Mouse (Mus musculus) limb, embryonic 10.5 days (tissue): ENCODE measurements around the gene Gpank1. TPM values are rescaled to one million over a fixed set of nuclear protein-coding genes. Genes with fewer than 3 reads are reported as not detected.

Experiments used
- DNase-seq: peaks from one replicate; pipeline ENCODE4 v3.0.0-alpha.2; 2017; ENCODE audit warnings: low spot score
- H3K27ac ChIP-seq: fragments of 300-500 bp; sonication (generic); 2 replicates; pipeline ENCODE4 v1.5.1; 2016; ENCODE audit warnings: mild to moderate bottlenecking
- H3K27me3 ChIP-seq: fragments of 300-500 bp; sonication (generic); 2 replicates; pipeline ENCODE4 v1.6.1; 2016; ENCODE audit warnings: low read depth, mild to moderate bottlenecking; ENCODE audit not compliant: poor library complexity, severe bottlenecking
- H3K36me3 ChIP-seq: fragments of 300-500 bp; sonication (generic); 2 replicates; pipeline ENCODE4 v1.6.1; 2016; ENCODE audit warnings: mild to moderate bottlenecking, moderate library complexity
- H3K4me1 ChIP-seq: fragments of 300-500 bp; sonication (generic); 2 replicates; pipeline ENCODE4 v1.6.1; 2016
- H3K4me3 ChIP-seq: fragments of 300-500 bp; sonication (generic); 2 replicates; pipeline ENCODE4 v1.5.1; 2016; ENCODE audit warnings: mild to moderate bottlenecking, moderate library complexity
- H3K9me3 ChIP-seq: fragments of 300-500 bp; sonication (generic); replicated peaks from 2 replicates; pipeline ENCODE4 v1.6.1; 2016; ENCODE audit warnings: mild to moderate bottlenecking
- WGBS: fragments of 180-500 bp; shearing (Covaris S2); methylation state at CpG from one replicate; pipeline ENCODE4 v1.1.7; 2016; 5-methylcytosine and 5-hydroxymethylcytosine counted together
- polyA plus RNA-seq: library from polyadenylated mRNA; unstranded; fragments of >200 nt; fragmentation: Nextera tagmentation; extraction: Ambion mirVana; gene quantifications from 2 replicates; pipeline ENCODE4 v1.2.1, GENCODE M21; 2016

The Gpank1 gene
- polyA plus RNA-seq, 1 experiment from 2014 or later, result 33.9 TPM

GRCm38 (mm10) chr17:35126206-35126611 is 5.0 kb downstream of the Gpank1 start, which contains the start of gene D17H6S53E:
Gene D17H6S53E, plus strand, starts transcription at chr17:35126373.
- under 1% methylated on average over 36 of the region's 36 CpGs for WGBS
- DNase-seq, result peak; percentile 83
- no peaks in the 10 kb centered on the region for H3K27me3 ChIP-seq
- peaks cover 44% of the 10 kb centered on the region for H3K36me3 ChIP-seq
- H3K9me3 ChIP-seq, result no peaks in the 10 kb centered on the region
- H3K4me1 ChIP-seq, result peaks cover 44% of the 10 kb centered on the region
- peak within 1 kb of the TSS; percentile 89 for H3K27ac ChIP-seq
- peak within 1 kb of the TSS; percentile 64 for H3K4me3 ChIP-seq

DNA sequence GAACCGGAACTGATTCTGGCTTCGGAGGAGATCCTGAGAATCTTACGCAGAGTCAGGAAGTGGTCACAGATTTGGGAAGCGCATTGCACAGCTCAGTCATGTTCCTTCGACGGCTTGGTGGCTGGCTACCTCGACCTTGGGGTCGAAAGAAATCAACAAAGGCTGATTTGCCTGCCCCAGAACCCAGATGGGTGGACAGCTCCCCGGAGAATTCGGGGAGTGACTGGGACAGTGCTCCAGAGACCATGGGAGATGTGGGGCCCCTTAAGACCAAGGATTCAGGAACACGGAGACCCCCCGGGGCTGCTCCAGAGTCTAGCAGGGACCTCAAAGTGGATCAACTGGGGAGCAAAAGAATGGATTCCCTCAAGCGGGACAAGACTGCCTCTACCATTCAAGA is 5.8 kb downstream of the Gpank1 start:
- no peaks in the 10 kb centered on the region for H3K27me3 ChIP-seq
- WGBS, result 75% methylated on average over 13 of the region's 13 CpGs
- H3K27ac ChIP-seq, result peak overlapping the region; percentile 89
- peak overlapping the region; percentile 64 for H3K4me3 ChIP-seq
- no peak for DNase-seq
- H3K4me1 ChIP-seq, result peaks cover 41% of the 10 kb centered on the region
- peaks cover 44% of the 10 kb centered on the region for H3K36me3 ChIP-seq
- no peaks in the 10 kb centered on the region for H3K9me3 ChIP-seq

DNA sequence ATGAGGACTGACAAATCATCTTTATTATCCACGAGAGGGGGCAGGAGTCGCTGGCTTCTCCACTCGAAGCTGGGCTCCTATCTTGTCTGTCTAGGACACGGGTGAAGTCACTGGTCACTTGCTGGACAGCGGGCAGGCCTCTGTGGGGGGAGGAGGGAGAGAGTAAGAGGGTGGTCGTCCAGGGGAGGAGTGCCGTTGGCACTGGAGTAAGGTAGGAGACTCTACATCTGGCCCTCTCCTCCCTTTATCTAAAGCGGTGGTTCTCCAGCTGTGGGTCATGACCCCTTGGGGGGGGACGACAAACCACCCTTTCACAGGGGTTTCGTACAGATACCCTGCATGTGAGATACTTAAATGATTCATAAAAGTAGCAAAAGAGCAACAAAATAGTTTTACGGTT is 7.7 kb downstream of the Gpank1 start:
- H3K9me3 ChIP-seq, result no peaks in the 10 kb centered on the region
- no peak for DNase-seq
- H3K27me3 ChIP-seq, result no peaks in the 10 kb centered on the region
- H3K27ac ChIP-seq, result no peak overlapping the region
- peaks cover 34% of the 10 kb centered on the region for H3K36me3 ChIP-seq
- WGBS, result 77% methylated on average over 11 of the region's 11 CpGs
- no peak overlapping the region for H3K4me3 ChIP-seq
- peaks cover 36% of the 10 kb centered on the region for H3K4me1 ChIP-seq

DNA sequence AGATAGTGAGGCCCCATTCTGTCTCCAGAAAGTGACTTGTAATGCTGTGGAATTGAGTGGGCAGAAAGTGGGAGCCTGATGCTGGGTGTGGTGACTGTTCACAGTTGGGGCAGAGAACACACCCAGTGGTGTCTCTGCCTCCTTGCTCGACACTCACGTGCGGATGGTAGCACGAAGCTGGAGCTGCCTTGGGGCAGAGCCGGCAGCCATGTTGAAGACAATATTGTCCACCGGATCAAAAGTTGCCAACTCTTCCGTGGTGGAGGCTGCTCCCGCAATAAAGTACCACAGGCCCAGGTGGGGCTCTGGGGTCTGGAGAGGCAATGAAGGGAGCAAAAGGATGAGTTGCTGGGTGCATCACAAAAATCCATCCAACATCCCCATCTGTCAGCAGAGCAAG is 9.8 kb downstream of the Gpank1 start:
- Histone ChIP-seq H3K4me3 (no peak overlapping the region), H3K27ac (no peak overlapping the region), H3K9me3 (no peaks in the 10 kb centered on the region), H3K4me1 (peaks cover 27% of the 10 kb centered on the region), H3K27me3 (no peaks in the 10 kb centered on the region), H3K36me3 (peaks cover 21% of the 10 kb centered on the region)
- DNase-seq, result no peak
- WGBS, result 91% methylated on average over 8 of the region's 8 CpGs

DNA sequence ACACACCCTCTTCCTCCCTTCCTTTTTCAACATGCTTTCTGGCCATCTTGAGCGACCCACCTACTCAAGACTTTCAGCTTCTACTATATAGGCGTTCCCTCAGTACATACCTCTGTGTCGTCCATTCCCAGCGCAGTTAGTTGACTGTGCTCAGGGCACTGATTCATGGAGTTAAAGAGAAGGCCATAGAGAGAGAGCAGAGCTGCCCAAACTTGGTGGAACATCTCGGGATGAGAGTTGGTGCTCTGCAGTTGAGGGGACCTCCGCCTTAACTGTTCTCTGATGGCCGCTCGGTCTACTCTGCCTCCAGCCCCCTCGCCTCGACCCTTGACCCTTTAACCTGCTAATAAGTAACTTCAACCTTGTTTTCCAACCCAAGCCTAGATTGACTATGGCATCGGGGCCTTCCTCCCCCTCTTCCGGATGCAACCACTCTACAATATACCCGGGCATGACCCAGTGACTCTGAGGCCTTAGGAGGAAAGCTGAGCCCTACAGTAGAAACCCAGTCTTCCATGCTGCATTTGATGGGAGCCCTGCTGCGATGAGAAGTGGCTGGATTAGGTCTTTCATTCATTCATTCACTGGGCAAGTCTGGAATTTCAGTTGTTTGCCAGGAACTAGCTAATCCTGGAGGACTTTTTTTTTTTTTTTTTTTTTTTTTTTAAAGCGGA is 10.4 kb downstream of the Gpank1 start, which contains the start of gene Apom:
Gene Apom (minus strand): TSS at position 551 of the 674 bp plus-strand sequence.
- Histone ChIP-seq H3K9me3 (no peaks in the 10 kb centered on the region), H3K27ac (no peak within 1 kb of the TSS), H3K4me3 (no peak within 1 kb of the TSS), H3K4me1 (peaks cover 26% of the 10 kb centered on the region), H3K27me3 (no peaks in the 10 kb centered on the region), H3K36me3 (peaks cover 21% of the 10 kb centered on the region)
- no peak for DNase-seq
- WGBS, result 84% methylated on average over 15 of the region's 15 CpGs

DNA sequence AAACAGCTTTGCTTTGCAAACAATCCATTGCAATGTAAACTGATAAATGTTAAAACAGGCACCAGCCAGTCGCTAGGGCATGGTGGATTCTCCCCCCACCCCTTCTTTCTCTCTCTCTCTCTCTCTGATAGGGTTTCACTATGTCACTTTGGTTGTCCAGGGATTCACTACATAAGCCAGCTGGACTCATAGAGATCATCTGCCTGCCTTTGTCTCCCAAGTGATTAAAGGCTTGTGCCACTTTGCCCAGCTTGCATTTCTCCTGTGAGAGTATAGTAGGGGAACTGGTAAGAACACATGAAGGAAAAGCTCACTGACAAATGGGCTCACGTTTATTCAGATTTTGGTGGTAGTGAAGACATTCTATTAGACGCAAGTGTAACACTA is 10.9 kb downstream of the Gpank1 start:
- Histone ChIP-seq H3K27me3 (no peaks in the 10 kb centered on the region), H3K9me3 (no peaks in the 10 kb centered on the region), H3K27ac (no peak overlapping the region), H3K4me1 (peaks cover 26% of the 10 kb centered on the region), H3K4me3 (no peak overlapping the region), H3K36me3 (peaks cover 20% of the 10 kb centered on the region)
- 78% methylated on average over 3 of the region's 3 CpGs for WGBS
- no peak for DNase-seq

DNA sequence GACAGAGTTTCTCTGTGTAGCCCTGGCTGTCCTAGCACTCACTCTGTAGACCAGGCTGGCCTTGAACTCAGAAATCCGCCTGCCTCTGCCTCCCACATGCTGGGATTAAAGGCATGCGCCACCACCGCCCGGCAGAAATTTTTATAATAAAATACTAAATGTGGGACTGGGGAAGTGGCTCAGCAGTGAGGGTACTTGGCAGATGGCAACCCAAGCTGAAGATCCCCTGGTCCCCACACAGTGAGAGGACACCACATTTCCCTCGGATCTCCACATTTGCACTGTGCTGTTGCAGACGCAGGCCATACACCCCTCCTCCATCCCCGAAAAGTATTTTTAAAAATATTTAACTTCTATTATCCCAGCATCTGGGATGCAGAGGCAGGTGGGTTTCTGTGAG is 12.3 kb downstream of the Gpank1 start:
- Histone ChIP-seq H3K9me3 (no peaks in the 10 kb centered on the region), H3K4me1 (peaks cover 21% of the 10 kb centered on the region), H3K4me3 (no peak overlapping the region), H3K27ac (no peak overlapping the region), H3K36me3 (peaks cover 24% of the 10 kb centered on the region), H3K27me3 (no peaks in the 10 kb centered on the region)
- DNase-seq, result no peak
- 97% methylated on average over 7 of the region's 7 CpGs for WGBS

DNA sequence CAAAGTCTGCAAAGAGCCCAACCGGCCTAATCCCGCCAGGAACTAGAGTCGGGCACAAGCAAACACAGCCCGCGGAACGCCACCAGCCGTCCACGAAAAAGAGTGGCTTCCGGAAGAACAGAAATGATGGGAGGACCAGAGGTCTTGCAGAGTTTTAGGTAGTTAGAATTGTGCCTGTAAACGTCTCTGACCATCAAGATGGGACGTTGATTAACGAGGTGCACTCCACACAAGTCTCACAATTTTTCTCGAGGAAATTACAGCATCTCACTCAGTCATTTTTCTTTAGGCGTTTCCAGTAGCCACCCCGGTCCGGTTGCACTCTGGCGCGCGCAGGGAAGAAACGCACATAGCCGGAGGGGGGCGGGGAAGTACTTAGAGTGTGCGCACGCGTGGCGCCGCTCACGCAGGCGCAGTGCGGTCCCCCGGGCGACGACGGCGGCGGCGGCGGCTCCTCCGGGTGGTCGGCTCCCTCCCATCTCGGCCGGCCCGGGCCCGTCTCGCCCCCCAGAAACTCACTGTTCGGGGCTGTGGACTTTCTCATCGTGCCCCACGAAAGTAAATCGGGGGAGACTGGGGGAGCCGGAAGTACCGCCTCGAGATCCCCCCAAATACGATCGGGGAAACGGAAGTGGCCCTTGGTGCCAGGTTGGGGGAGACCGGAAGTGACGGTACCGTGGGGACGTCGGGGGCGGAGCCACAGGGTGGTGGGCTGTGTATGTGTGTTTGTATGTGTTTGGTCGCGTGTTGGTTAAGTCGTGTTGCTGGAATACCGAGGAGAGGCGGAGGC is 13.7 kb downstream of the Gpank1 start, which contains the start of gene Bag6:
Gene Bag6 (plus strand): TSS at position 378 of the 790 bp plus-strand sequence.
- DNase-seq, result peak; percentile 96
- peaks cover 14% of the 10 kb centered on the region for H3K4me1 ChIP-seq
- H3K4me3 ChIP-seq, result peak within 1 kb of the TSS; percentile 85
- peak within 1 kb of the TSS; percentile 97 for H3K27ac ChIP-seq
- no peaks in the 10 kb centered on the region for H3K9me3 ChIP-seq
- H3K36me3 ChIP-seq, result peaks cover 32% of the 10 kb centered on the region
- WGBS, result under 1% methylated on average over 66 of the region's 66 CpGs
- H3K27me3 ChIP-seq, result no peaks in the 10 kb centered on the region

GRCm38 (mm10) chr17:35135591-35136320 is 14.5 kb downstream of the Gpank1 start:
- H3K27me3 ChIP-seq, result no peaks in the 10 kb centered on the region
- under 1% methylated on average over 43 of the region's 43 CpGs for WGBS
- peak overlapping the region; percentile 85 for H3K4me3 ChIP-seq

DNA sequence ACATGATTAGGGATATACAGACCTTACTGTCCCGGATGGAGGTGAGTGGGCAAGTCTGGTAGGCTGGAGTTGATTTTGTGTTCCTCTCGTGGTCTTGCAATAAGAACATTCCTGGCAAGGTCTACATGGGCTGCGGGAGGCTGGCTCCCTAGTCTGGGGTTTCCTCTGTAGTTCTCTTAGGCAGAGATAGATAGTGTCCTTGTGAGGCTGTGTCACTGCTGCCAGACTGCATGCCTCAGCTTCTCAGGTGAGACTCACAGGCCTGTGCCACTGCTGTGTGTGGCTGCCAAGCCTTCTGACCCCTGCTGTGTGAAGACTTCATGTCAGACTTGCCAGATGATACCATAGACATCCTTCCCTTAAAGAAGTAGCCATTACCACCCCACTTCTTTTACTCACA is 18.0 kb downstream of the Gpank1 start:
- no peak overlapping the region for H3K27ac ChIP-seq
- peaks cover 70% of the 10 kb centered on the region for H3K36me3 ChIP-seq
- H3K27me3 ChIP-seq, result no peaks in the 10 kb centered on the region
- H3K4me3 ChIP-seq, result no peak overlapping the region
- H3K9me3 ChIP-seq, result no peaks in the 10 kb centered on the region
- peaks cover 14% of the 10 kb centered on the region for H3K4me1 ChIP-seq
- DNase-seq, result no peak
- WGBS, result 93% methylated on average over 3 of the region's 3 CpGs

More at GRCm38 (mm10) chr17:35135591-35136320, 14.5 kb downstream of the Gpank1 start:
- DNase-seq, result no peak
- Histone ChIP-seq H3K4me1 (peaks cover 14% of the 10 kb centered on the region), H3K27ac (peak overlapping the region; percentile 97), H3K36me3 (peaks cover 37% of the 10 kb centered on the region), H3K9me3 (no peaks in the 10 kb centered on the region)

GRCm38 (mm10) chr17:35140490-35140996 is 19.3 kb downstream of the Gpank1 start:
- Histone ChIP-seq H3K27me3 (no peaks in the 10 kb centered on the region), H3K4me3 (no peak overlapping the region), H3K27ac (no peak overlapping the region), H3K4me1 (peaks cover 14% of the 10 kb centered on the region), H3K9me3 (no peaks in the 10 kb centered on the region), H3K36me3 (peaks cover 83% of the 10 kb centered on the region)
- 82% methylated on average over 16 of the region's 16 CpGs for WGBS
- DNase-seq, result no peak

GRCm38 (mm10) chr17:35141971-35142370 is 20.7 kb downstream of the Gpank1 start:
- Histone ChIP-seq H3K4me3 (no peak overlapping the region), H3K36me3 (peaks cover 97% of the 10 kb centered on the region), H3K4me1 (peaks cover 6% of the 10 kb centered on the region; the same call in 1 of the 2 replicates), H3K9me3 (no peaks in the 10 kb centered on the region), H3K27ac (no peak overlapping the region), H3K27me3 (no peaks in the 10 kb centered on the region)
- WGBS, result 91% methylated on average over 6 of the region's 6 CpGs
- DNase-seq, result no peak
